Mouse (Mus musculus): ENCODE data around the gene Hormad1.

DNA sequence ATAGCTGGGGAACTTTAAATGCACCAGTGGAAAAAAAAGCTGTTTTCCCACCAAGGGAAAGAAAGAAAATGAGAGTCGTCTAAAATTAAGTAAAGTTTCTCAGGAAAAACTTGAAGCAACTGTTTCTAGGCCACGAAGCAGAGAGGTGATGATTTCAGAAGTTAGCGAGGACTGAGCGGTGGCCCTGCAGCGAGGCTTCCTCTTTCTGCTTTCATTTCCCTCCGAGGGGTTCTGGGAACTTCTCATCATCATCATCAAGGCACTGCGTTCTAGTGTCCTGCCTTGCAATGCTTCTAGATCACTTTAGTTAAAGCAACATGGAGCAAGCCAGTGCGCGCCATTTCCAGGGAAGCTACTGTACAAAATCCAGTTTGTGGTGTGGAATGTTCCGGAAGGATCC, 38.3 kb upstream of the Hormad1 start:
- TF ChIP-seq TAL1 (IDR thresholded peaks at IDR 0.05; ENCODE audit: low read length): no peak
- TF ChIP-seq GATA1 (IDR thresholded peaks at IDR 0.05; ENCODE audit: low read length): no peak

All from erythroblast, embryonic 14.5 days (primary cell).